Mouse (Mus musculus): ENCODE data around the gene Lca5l.

Lca5l gene

DNA sequence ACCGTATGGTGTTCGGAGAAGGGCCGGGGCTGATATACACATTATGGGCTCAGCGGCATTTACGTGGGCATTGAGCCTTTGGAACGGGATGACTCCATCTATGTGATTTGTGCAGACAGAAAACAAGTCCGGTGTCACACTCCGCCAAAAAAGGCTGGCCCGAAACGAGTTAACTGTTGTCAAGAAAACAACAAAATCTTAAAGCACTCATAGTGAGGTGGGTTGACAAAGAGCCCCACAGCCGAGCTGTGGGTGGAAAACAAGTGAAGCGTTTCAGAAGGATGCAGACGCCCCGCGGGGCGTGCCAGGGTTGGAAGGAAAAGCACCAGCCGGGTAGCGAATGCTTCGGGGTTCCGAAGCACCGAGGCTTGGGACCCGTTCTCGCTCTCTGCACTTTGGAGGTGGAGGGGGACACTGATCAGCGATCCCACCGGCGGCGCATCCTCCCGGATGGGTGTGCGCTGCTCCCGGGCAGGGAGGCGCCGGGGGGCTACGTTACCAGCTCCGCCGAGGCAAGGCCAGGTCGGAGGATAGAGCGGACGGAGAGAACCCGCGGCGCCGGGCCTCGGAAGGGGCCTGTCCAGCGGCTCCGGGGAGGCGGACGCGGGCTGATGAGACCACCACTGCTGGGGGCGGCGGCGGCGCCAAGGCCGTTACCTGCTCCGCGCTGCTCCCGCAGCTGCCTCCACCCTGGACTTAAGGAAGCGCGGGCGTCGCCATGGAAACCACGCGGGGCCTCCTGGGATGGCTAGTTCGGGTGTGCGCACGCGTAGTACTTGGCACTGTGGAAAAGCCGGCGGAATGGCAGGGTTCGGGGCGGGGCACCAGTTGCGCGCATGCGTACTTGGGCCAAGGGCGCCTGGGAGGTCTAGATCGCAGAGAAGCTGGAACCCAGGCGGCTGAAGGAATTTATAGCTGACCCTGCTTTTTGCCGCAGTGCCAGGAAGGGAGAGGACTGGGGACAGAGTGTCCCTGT lies at the start of gene Lca5l:
TSS of gene Lca5l (minus strand) at position 741 of the 976 bp plus-strand sequence.
- DNase-seq (ENCODE audit: low spot score in 2 of 2), result peak; percentile 99 to 100

DNA sequence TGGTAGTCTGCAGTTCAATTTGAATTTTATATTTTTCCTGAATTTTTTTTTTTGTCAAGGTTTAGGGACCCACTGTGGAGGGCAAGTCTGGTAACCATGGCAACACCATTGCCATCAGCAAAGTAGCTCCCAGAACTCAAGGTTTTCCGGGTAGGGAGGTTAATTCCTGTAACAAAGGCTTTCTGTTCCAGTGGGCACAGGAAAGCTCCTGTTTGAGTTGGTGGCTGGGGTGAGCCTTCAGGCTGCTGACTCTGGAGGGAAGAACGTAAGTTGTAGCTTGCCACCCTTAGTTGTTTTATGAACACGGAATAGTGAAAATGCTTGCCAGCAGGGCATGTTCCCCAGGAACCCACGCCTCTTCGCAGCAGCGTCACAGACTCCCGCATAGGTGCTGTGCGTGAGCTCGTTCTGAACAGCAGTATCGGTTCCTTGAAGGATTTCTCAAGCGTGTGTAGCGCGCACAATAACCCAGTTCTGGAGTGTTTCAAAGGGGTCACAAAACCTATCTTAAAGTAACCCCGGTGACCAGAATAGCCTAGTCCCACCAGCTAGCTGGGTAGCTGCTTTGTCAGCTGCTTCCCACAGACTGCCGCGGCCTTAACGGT lies 43.4 kb upstream of the Lca5l start, which contains the start of gene B3galt5:
TSS of gene B3galt5 (plus strand) at position 436 of the 605 bp plus-strand sequence.
- peak in 1 of 2 experiments; percentile 29 for DNase-seq (ENCODE audit: low spot score in 2 of 2)

DNA sequence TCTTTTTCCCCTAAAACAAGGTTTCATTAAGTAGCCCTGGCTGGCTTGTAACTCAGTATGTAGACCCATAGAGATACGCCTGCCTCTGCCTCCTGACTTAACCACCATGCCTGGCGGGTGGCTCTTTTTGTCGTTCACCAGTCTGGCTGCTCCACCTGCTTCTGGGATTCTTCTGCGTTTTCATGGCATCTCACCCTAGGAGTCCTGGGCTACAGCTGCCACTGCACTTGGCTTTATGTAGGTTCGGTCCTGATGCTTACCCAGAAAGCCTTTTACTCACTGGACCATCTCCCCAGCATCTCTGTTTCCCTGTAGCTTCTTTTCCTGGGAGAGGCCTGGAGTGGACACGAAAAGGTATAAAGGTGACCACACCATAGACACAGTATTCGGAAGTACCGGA lies 41.9 kb upstream of the Lca5l start:
- no peak for DNase-seq (ENCODE audit: low spot score in 2 of 2)

DNA sequence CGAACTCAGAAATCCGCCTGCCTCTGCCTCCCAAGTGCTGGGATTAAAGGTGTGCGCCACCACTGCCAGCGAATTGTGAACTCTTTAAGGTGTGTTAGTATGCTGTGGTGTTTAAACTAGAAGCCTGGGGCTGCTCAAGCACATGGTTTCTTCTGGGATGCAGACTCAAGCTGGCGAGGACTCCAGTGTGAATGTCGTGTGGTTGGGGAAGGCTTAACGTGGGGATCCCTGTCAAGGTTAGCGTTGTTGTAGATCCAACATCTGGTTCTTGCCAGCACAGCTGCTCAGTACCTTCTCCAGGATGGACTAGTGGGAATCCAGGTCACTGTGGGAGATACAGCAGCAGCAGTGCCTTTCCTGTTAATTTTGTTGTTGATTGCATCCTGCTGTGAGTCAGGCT lies 39.9 kb upstream of the Lca5l start:
- DNase-seq (ENCODE audit: low spot score in 2 of 2), result no peak

DNA sequence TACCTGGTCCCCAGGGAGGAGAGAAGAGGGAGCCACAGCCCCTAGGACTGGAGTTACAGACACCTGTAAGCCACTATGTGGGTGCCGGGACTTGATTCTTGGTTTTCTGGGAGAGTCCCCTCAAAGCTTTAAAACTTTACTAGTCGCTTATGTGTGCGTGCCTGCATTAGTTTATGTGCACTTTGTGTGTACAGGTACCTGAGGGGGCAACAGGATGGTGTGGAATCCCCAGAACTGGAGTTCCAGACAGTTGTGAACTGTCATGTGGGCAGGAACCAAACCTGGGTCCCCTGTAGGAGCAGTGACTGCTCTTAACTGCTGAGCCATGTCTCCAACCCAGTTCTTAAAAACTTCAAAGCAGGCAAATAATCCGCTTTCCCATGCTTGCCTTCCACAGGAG lies 39.2 kb upstream of the Lca5l start:
- no peak for DNase-seq (ENCODE audit: low spot score in 2 of 2)

DNA sequence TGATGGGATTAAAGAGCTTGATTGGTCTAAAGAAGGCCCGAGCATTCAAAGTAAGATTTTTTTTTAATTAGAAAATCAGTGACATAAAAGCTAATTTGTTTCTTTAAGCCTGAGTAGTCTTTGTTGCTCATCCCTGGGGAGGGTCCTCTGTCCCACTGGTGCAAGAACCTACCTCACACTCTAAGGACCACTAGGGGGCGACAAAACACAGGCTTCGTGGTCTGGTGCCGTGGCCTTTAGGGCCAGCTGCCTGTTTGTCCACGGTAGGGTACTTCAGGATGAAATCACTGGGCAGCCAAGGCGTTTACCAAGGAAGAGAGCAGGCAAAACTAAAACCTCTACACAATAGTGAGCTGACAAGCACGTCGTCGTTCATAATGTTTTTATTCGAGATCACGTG lies 38.3 kb upstream of the Lca5l start:
- DNase-seq (ENCODE audit: low spot score in 2 of 2), result peak; percentile 74 to 77

DNA sequence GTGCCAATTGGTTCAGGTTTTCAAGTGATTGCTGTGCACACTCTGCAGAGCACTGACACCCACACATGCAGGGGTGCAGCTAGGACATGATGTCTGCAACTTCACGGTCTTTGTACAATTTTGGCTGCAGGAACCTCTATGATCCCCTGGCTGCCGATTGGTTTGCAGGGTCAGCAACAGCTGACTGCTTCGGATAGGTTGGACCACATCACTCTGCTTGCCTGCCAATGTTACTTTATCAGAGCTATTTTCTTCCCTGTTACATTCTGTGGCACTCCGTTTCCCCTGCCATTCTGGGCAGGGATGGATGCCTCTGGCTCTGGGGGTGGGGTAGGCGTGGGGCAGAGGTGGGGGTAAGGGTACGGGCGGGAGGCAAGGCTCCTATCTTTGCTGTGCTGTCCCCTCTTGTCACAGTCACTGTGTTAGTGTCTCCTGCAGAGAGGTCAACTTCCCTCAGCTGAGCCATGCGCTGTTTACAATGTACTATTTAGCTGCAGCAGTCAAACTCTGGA lies 37.0 kb upstream of the Lca5l start:
- DNase-seq (ENCODE audit: low spot score in 2 of 2), result peak; percentile 15

- no peak for DNase-seq (ENCODE audit: low spot score in 2 of 2)
These were observed 36.4 kb upstream of the Lca5l start for GRCm38 (mm10) chr16:96228438-96228837.

DNA sequence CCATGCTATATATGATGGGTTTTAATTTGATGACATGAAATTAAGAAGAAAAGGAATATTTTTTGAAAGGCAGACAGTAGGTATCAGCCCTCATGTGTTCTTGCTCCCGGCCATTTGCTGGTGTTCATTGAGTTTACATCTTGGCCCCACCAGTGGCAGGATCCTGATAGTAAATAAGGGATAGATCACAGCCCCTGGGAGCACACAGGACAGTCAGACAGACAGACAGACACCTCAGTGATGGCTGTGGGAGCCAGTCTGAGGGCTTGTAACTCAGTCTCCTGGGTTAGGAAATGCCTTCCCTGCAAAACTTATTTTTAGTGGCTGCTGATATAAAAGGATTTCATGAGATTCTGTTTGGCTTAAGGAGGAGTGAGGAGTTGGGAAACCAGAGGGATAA lies 30.4 kb upstream of the Lca5l start:
- DNase-seq (ENCODE audit: low spot score in 2 of 2), result no peak

- DNase-seq (ENCODE audit: low spot score in 2 of 2), result no peak
These were observed 29.9 kb upstream of the Lca5l start for GRCm38 (mm10) chr16:96221959-96222358.

DNA sequence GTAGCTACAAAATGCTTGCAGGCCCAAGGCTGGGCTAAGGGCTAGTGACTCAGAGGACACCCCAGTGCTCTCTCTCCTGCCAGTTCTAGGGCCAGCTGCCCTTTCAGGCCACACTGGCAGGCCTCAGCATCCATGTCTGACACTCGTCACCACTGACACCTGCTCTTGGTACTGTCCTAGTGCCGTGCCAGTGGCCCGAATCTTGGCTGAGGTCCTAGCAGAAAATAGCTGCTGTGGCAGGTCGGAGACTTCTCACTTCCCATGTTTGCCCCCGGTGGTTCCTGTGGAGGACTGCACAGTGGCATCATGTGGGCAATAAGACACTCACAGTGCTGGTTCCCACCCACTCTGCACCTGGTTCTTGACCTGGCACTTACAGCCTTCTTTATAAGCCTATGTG lies 29.4 kb upstream of the Lca5l start:
- DNase-seq (ENCODE audit: low spot score in 2 of 2), result no peak

- no peak for DNase-seq (ENCODE audit: low spot score in 2 of 2)
These were observed 21.0 kb upstream of the Lca5l start for GRCm38 (mm10) chr16:96213027-96213426.

DNA sequence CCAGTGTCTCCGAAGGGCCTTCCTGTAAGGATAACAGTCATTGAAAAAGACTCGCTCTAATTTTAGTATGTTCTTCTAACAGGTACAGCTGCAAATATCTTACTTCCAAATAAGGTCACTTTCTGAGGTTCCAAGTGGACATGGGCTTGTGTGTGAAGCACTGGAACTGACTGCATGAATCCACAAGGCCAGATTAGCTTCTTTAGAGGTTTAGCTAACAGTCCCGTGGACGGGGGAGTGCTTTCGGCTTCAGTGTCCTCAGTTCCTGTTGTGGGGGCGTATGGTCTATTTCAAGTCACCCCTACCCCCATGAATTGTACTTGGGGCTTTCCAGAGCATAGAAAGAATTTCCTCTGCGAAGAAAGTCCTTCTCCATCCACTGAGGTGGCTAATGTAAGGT lies 18.8 kb upstream of the Lca5l start:
- no peak for DNase-seq (ENCODE audit: low spot score in 2 of 2)

- DNase-seq (ENCODE audit: low spot score in 2 of 2), result no peak
These were observed 17.7 kb upstream of the Lca5l start for GRCm38 (mm10) chr16:96209789-96210188.

DNA sequence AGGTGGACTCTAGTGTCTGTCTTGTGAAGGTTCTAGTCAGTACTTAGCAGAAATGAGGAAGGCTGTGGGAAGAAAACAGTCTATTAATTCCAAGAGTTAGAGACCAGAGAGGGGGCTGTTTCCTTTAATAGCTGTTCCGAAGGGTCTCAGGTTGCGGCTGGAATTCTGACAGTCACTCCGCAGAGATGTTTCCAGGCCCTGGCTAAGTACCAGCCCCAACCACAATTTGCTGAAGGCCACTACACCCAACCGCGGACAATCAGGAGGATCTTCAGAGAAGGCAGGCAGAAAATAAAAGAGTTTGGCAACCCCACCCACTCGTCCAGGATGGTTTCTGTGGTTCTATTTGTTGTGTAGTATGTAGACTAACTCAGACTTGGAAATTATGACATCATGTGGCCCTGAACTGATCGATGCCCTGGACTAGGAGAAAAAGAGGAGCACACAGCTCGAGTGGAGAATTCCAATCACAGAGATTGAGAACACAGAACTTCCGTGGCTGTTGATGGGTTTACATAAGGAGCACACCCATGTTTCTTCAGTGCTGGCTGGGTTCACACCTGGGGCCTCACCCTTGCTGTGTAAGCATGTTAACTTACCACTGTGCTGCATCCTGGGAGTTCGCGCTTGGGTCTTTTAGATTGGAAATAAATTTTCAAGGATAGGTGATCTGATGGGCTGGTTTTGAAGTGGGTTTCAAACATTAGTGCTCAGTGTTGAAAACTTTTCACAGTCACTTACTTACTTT lies 9.6 kb upstream of the Lca5l start:
- DNase-seq (ENCODE audit: low spot score in 2 of 2), result no peak

DNA sequence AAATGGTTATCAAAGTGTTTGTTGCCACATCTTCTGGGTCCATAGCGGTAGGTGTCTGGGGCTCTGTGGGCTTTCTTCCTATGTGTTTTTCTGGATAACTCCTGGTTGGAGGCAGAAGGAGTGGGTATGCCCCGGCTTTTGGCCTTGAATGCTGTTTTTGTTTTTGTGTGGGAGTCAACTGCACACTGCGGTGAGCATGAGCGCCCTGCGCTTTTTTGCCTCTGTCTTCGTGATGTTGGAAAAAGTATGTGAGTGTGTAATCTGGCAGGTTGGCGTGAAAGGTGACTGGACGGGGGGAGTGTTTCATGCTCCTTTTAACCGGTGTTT lies 8.6 kb upstream of the Lca5l start:
- no peak for DNase-seq (ENCODE audit: low spot score in 2 of 2)

GRCm38 (mm10) chr16:96199913-96200701 lies 8.0 kb upstream of the Lca5l start, which contains the start of gene Sh3bgr:
Gene Sh3bgr, plus strand, starts transcription at chr16:96200450.
- no peak for DNase-seq (ENCODE audit: low spot score in 2 of 2)

DNA sequence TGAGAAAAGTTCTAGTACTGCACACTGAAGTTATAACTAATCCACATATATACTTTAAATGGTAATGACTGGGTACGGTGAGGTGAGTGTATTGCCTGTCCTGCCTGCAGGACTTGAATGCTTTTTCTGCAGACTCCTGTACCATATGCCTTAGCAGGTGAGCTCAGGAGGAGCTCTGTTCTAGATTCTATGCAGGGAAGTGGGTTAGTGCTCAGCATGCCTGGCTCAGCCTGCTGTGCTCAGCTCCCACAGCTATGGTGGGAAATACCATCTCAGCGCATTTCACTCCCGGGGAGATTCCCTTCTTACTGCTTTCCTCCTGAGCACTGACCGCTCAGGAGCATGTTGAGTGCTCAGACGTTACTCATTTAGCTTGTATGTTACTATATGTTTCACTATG lies 4.5 kb downstream of the Lca5l start:
- no peak for DNase-seq (ENCODE audit: low spot score in 2 of 2)

DNA sequence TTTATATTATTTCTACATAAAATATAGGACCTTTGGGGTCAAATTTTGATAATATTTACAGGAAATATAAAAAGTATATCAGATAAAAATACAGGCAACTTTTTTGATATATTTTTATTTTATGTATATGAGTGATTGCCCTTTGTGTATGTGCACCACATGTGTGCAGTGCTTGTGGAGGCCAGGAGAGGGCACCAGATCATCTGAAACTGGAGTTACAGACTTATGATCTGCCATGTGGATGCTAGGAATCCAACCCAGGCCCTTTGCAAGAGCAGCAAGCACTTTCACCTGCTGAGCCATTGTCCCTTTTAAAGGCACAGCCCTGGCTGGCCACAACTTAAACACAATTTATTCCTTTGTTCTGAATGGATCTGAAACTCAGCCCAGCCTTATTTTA lies 12.9 kb downstream of the Lca5l start:
- no peak for DNase-seq (ENCODE audit: low spot score in 2 of 2)

DNA sequence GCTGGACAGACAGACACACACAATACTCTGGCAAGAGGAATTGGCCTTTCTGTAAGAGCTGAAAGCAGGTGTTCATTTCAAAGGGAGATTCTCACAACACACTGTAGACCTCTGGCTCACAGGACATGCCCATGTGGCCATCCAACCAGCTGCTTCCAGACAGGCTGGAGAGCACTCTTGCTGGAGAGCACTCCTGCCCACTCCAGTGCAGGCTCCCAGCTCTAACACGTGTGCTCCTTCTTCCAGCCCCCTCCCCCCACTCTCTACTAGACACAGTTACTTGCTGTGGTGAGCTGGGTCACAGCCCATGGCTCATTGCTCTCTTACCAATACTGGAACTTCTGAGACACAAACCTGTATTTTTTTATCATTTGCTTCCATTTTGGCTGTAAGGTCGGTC lies 16.7 kb downstream of the Lca5l start:
- no peak for DNase-seq (ENCODE audit: low spot score in 2 of 2)

DNA sequence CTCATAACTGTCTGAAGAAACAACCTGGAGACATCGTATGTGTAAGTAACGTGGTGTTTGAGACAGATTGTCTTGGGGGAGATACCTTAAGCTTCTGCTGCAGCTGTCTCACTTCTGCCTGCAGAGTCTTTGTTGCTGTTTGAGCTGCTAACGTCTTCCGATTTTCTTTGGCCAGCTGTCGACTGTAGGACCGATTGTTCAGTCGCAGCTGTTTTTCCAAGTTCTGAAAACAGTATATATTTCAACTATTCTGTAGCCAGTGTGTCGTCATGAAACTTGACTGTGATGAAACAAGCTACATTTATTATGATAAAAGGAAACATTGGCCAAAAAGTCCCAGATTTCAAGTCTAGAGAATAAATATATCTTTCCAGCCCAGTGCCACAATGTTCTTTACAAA lies 18.4 kb downstream of the Lca5l start:
- no peak for DNase-seq (ENCODE audit: low spot score in 2 of 2)

Measured in right cerebral cortex, adult 2 months (tissue).